Mouse (Mus musculus) lung, embryonic 16.5 days (tissue): Measurements from ENCODE around the gene Sod3. TPM values are rescaled to one million over a fixed set of nuclear protein-coding genes. Genes with fewer than 3 reads are reported as not detected.
A peak's percentile ranks its signal among the peaks of the same experiment; 100 is the strongest.

Experiments used
- ATAC-seq: fragments of 200-750 bp; cut with Nextera tagmentation; 2 replicates; pipeline ENCODE4 v1.8.0; 2017; ENCODE audit warnings: low read depth, mild to moderate bottlenecking, moderate library complexity
- H3K27ac ChIP-seq: fragments of 300-500 bp; sonication (generic); 2 replicates; pipeline ENCODE4 v1.5.1; 2014; ENCODE audit warnings: mild to moderate bottlenecking, control low read depth, low read length
- H3K27me3 ChIP-seq: fragments of 300-500 bp; sonication (generic); 2 replicates; pipeline ENCODE4 v1.6.1; 2014; ENCODE audit warnings: low read depth, low read length, mixed read lengths; ENCODE audit not compliant: control insufficient read depth, insufficient read depth
- H3K36me3 ChIP-seq: fragments of 300-500 bp; sonication (generic); 2 replicates; pipeline ENCODE4 v1.6.1; 2014; ENCODE audit warnings: low read length; ENCODE audit not compliant: control insufficient read depth, insufficient read depth
- H3K4me1 ChIP-seq: fragments of 300-500 bp; sonication (generic); replicated peaks from 2 replicates; pipeline ENCODE4 v1.6.1; 2014; ENCODE audit warnings: low read length, mixed read lengths; ENCODE audit not compliant: control insufficient read depth, insufficient read depth
- H3K4me2 ChIP-seq: fragments of 300-500 bp; sonication (generic); 2 replicates; pipeline ENCODE4 v1.6.1; 2014; ENCODE audit warnings: low read depth, low read length, control low read depth
- H3K4me3 ChIP-seq: fragments of 300-500 bp; sonication (generic); 2 replicates; pipeline ENCODE4 v1.5.1; 2014; ENCODE audit warnings: mild to moderate bottlenecking, low read length, control low read depth
- H3K9ac ChIP-seq: fragments of 300-500 bp; sonication (generic); 2 replicates; pipeline ENCODE4 v1.6.1; 2014; ENCODE audit warnings: low read length, control low read depth
- H3K9me3 ChIP-seq: fragments of 300-500 bp; sonication (generic); 2 replicates; pipeline ENCODE4 v1.6.1; 2016; ENCODE audit warnings: low read length; ENCODE audit not compliant: control insufficient read depth
- WGBS: fragments of 180-500 bp; shearing (Covaris S2); extraction: QIAGEN DNeasy Blood & Tissue Kit; methylation state at CpG from one replicate; pipeline ENCODE4 v1.1.7; 2014; 5-methylcytosine and 5-hydroxymethylcytosine counted together
- polyA plus RNA-seq: library from polyadenylated mRNA; unstranded; fragments of >200 nt; fragmentation: Nextera tagmentation; extraction: Ambion mirVana; gene quantifications from 2 replicates; pipeline ENCODE4 v1.2.1, GENCODE M21; 2015

Gene Sod3
- 0.97 and 1.4 TPM in 2 replicates for polyA plus RNA-seq

- peak within 1 kb of the TSS; percentile 4; the same call in 1 of the 2 replicates for H3K4me2 ChIP-seq
- no peak within 1 kb of the TSS for H3K27ac ChIP-seq
- peak; percentile 82 for ATAC-seq
- H3K9ac ChIP-seq = no peak within 1 kb of the TSS
- H3K4me1 ChIP-seq = peaks cover 15% of the 10 kb centered on the region
- WGBS = 16% methylated on average over 11 of the region's 11 CpGs
- no peaks in the 10 kb centered on the region for H3K9me3 ChIP-seq
- no peaks in the 10 kb centered on the region; the same call in 1 of the 2 replicates for H3K27me3 ChIP-seq
- H3K4me3 ChIP-seq = no peak within 1 kb of the TSS
- no peaks in the 10 kb centered on the region for H3K36me3 ChIP-seq
Measured at GRCm38 (mm10) chr5:52363468-52364150, at the start of gene Sod3. Gene Sod3 (plus strand): TSS chr5:52363791.

DNA sequence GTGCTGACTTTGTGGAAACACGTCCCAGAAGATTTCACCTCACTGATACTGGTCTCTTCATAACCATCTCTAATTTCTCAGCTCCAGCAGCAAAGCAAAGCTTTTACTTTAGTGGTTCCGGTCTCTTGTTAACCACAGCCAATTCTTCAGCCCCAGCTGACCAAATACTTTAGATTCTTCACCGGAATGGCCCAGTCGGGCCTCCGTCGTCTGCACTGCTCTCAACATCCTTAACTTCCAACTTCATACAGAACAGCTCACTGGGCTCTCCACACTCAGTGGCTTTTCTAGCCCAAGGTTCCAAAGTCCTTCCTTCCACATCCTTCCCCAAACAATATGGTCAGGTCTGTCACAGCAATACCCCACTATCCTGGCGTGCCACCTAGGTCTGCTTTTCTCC, 46.7 kb upstream of the Sod3 start:
- no peak for ATAC-seq
- Histone ChIP-seq H3K27ac (no peak overlapping the region), H3K9ac (no peak overlapping the region), H3K4me2 (no peak overlapping the region), H3K9me3 (no peaks in the 10 kb centered on the region), H3K4me1 (no peaks in the 10 kb centered on the region; the same call in 1 of the 2 replicates), H3K27me3 (no peaks in the 10 kb centered on the region), H3K36me3 (no peaks in the 10 kb centered on the region), H3K4me3 (no peak overlapping the region)
- 41% methylated on average over 7 of the region's 7 CpGs for whole genome bisulfite sequencing

DNA sequence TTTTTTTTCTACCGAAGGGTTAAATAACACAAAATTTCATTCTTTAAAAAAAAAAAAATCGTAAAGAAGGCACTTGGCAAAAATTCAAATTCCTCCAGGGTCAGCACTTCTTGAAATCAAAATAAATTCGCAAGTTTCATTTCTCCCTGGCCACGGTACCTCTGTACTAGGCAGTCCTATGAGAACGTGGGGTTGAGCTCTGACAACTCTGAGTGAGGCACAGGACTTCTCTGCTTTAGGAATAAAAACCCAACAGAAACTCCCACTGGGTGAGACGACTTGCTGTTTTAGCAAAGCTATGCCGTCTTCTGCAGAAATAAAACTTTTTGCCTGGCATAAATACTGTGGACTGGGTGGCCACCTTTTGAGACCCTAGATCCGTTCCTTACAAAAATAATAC, 44.1 kb upstream of the Sod3 start:
- no peak for ATAC-seq
- Histone ChIP-seq H3K36me3 (no peaks in the 10 kb centered on the region), H3K27ac (no peak overlapping the region), H3K4me3 (no peak overlapping the region), H3K4me1 (no peaks in the 10 kb centered on the region; the same call in 1 of the 2 replicates), H3K9ac (no peak overlapping the region), H3K4me2 (no peak overlapping the region), H3K9me3 (no peaks in the 10 kb centered on the region), H3K27me3 (no peaks in the 10 kb centered on the region)
- WGBS = 25% methylated on average over 8 of the region's 8 CpGs

- Histone ChIP-seq H3K4me2 (no peak overlapping the region), H3K4me3 (no peak overlapping the region), H3K27me3 (no peaks in the 10 kb centered on the region), H3K9me3 (no peaks in the 10 kb centered on the region), H3K9ac (no peak overlapping the region), H3K36me3 (no peaks in the 10 kb centered on the region), H3K4me1 (0 out of 2 replicates have a peak, but pooled peaks cover 4% of the 10 kb centered on the region), H3K27ac (no peak overlapping the region)
- ATAC-seq = no peak
- 27% methylated on average over 8 of the region's 8 CpGs for WGBS
Measured at GRCm38 (mm10) chr5:52332120-52332519, 31.5 kb upstream of the Sod3 start.

DNA sequence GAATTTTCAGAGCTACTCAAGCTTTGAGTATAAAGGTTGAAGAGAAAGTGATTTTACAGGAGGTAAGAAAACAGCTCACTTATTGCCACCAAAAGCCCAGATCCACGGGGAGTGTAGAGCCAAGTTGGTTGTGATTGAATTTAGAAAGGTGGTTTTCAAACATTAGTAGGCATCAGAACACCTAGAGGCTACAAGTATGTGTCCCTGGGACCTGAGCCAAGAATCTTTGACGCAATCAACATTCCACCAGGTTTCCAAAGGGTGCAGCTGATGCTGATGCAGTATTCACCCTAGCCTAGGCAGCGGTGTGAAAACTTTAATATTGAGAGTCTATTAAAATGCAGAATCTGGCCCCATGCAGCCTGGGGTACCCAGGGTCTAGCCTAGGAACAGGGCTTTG, 28.0 kb upstream of the Sod3 start:
- ATAC-seq = peak; percentile 26; the same call in 1 of the 2 replicates

DNA sequence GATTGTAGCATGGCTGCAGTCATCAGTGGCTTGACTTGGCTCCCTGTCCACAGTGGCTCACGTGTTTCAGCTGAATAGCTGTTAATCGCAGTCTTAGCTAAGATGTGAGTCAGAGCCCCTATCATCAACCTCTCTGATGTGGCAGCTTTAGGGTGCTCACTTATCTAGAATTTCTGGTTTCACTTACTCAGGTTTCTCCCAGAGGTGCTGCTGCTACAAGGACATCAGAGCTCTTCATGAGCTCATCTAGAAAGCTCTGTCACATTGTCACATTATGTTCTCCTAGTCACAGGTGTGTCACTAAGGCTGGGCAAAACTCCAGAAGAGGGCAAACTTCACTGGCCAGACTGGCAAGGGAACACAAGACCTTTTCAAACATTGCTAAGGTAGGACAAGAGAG, 24.5 kb upstream of the Sod3 start:
- H3K27me3 ChIP-seq = no peaks in the 10 kb centered on the region
- no peak for ATAC-seq
- no peak overlapping the region for H3K4me2 ChIP-seq
- 69% methylated on average over 2 of the region's 2 CpGs for WGBS
- H3K4me1 ChIP-seq = 0 out of 2 replicates have a peak, but pooled peaks cover 4% of the 10 kb centered on the region
- H3K27ac ChIP-seq = no peak overlapping the region
- H3K36me3 ChIP-seq = no peaks in the 10 kb centered on the region
- H3K9me3 ChIP-seq = no peaks in the 10 kb centered on the region
- no peak overlapping the region for H3K9ac ChIP-seq
- no peak overlapping the region for H3K4me3 ChIP-seq

More for the DNA sequence above, 28.0 kb upstream of the Sod3 start:
- Histone ChIP-seq H3K36me3 (no peaks in the 10 kb centered on the region), H3K4me3 (no peak overlapping the region), H3K27me3 (no peaks in the 10 kb centered on the region), H3K27ac (no peak overlapping the region), H3K4me1 (0 out of 2 replicates have a peak, but pooled peaks cover 4% of the 10 kb centered on the region), H3K4me2 (no peak overlapping the region), H3K9ac (no peak overlapping the region), H3K9me3 (no peaks in the 10 kb centered on the region)
- 44% methylated on average over 3 of the region's 3 CpGs for WGBS

GRCm38 (mm10) chr5:52346890-52347289, 16.7 kb upstream of the Sod3 start:
- H3K9me3 ChIP-seq = no peaks in the 10 kb centered on the region
- no peaks in the 10 kb centered on the region for H3K4me1 ChIP-seq
- WGBS = 33% methylated on average over 2 of the region's 2 CpGs
- H3K9ac ChIP-seq = no peak overlapping the region
- H3K27me3 ChIP-seq = no peaks in the 10 kb centered on the region
- H3K4me2 ChIP-seq = no peak overlapping the region
- no peak overlapping the region for H3K27ac ChIP-seq
- ATAC-seq = no peak
- no peaks in the 10 kb centered on the region for H3K36me3 ChIP-seq
- no peak overlapping the region for H3K4me3 ChIP-seq

GRCm38 (mm10) chr5:52350451-52350850, 13.1 kb upstream of the Sod3 start:
- no peaks in the 10 kb centered on the region for H3K27me3 ChIP-seq
- H3K27ac ChIP-seq = no peak overlapping the region
- no peaks in the 10 kb centered on the region for H3K36me3 ChIP-seq
- ATAC-seq = no peak
- H3K4me2 ChIP-seq = no peak overlapping the region
- H3K4me3 ChIP-seq = no peak overlapping the region
- H3K9ac ChIP-seq = no peak overlapping the region
- 60% methylated on average over 2 of the region's 2 CpGs for whole genome bisulfite sequencing
- no peaks in the 10 kb centered on the region for H3K9me3 ChIP-seq
- H3K4me1 ChIP-seq = no peaks in the 10 kb centered on the region

GRCm38 (mm10) chr5:52351561-52351960, 12.0 kb upstream of the Sod3 start:
- no peak for ATAC-seq
- 94% methylated on average over 2 of the region's 2 CpGs for WGBS
- H3K27ac ChIP-seq = no peak overlapping the region
- H3K36me3 ChIP-seq = no peaks in the 10 kb centered on the region
- no peak overlapping the region for H3K9ac ChIP-seq
- H3K4me3 ChIP-seq = no peak overlapping the region
- H3K9me3 ChIP-seq = no peaks in the 10 kb centered on the region
- H3K27me3 ChIP-seq = no peaks in the 10 kb centered on the region
- H3K4me2 ChIP-seq = no peak overlapping the region
- no peaks in the 10 kb centered on the region for H3K4me1 ChIP-seq
